Mouse (Mus musculus): Measurements from ENCODE around the gene Oscar. TPM values are rescaled to one million over a fixed set of nuclear protein-coding genes. Genes with fewer than 3 reads are reported as not detected.
A peak's percentile ranks its signal among the peaks of the same experiment; 100 is the strongest.

Oscar gene
- polyA plus RNA-seq (2014; fragmentation: Nextera tagmentation; extraction: Ambion mirVana) = 0.41 TPM in 1 of 2 replicates, not detected in the other

- Histone ChIP-seq H3K27me3 (ENCODE audit: control insufficient read depth, insufficient read depth, low read length) (no peaks in the 10 kb centered on the region), H3K4me1 (ENCODE audit: control insufficient read depth, insufficient read depth, low read length) (no peaks in the 10 kb centered on the region), H3K27ac (ENCODE audit: low read length) (no peak within 1 kb of the TSS), H3K9ac (replicated peaks; ENCODE audit: low read depth, low read length) (no peak within 1 kb of the TSS), H3K4me2 (replicated peaks; ENCODE audit: low read depth, low read length) (no peak within 1 kb of the TSS), H3K36me3 (ENCODE audit: control insufficient read depth, insufficient read depth, low read length) (peaks cover 11% of the 10 kb centered on the region; the same call in 1 of the 2 replicates), H3K9me3 (ENCODE audit: control insufficient read depth, low read depth, low read length) (no peaks in the 10 kb centered on the region), H3K4me3 (ENCODE audit: low read depth, low read length) (peak within 1 kb of the TSS; percentile 62; the same call in 1 of the 2 replicates)
- no peak for ATAC-seq (ENCODE audit: insufficient number of reproducible peaks, insufficient read depth, low FRiP score, low read depth)
- 82% methylated on average over 4 of the region's 4 CpGs for WGBS
These were observed at the start of gene Oscar for GRCm38 (mm10) chr7:3616057-3616388. TSS of gene Oscar (minus strand) at chr7:3616157.

- Histone ChIP-seq H3K27ac (ENCODE audit: low read length) (peak within 1 kb of the TSS; percentile 88), H3K4me3 (ENCODE audit: low read depth, low read length) (peak within 1 kb of the TSS; percentile 59), H3K4me2 (replicated peaks; ENCODE audit: low read depth, low read length) (peak within 1 kb of the TSS; percentile 49), H3K27me3 (ENCODE audit: control insufficient read depth, insufficient read depth, low read length) (no peaks in the 10 kb centered on the region), H3K9ac (replicated peaks; ENCODE audit: low read depth, low read length) (peak within 1 kb of the TSS; percentile 59), H3K4me1 (ENCODE audit: control insufficient read depth, insufficient read depth, low read length) (0 out of 2 replicates have a peak, but pooled peaks cover 10% of the 10 kb centered on the region), H3K9me3 (ENCODE audit: control insufficient read depth, low read depth, low read length) (no peaks in the 10 kb centered on the region), H3K36me3 (ENCODE audit: control insufficient read depth, insufficient read depth, low read length) (peaks cover 19% of the 10 kb centered on the region)
- peak; percentile 99 for ATAC-seq (ENCODE audit: insufficient number of reproducible peaks, insufficient read depth, low FRiP score, low read depth)
- WGBS = 4% methylated on average over 45 of the region's 45 CpGs
These were observed 49.5 kb upstream of the Oscar start, which contains the start of gene Leng1 for GRCm38 (mm10) chr7:3665215-3666114. TSS of gene Leng1 (minus strand) at chr7:3665840.

- peak overlapping the region; percentile 59 for H3K9ac ChIP-seq (replicated peaks; ENCODE audit: low read depth, low read length)
- H3K27ac ChIP-seq (ENCODE audit: low read length) = peak overlapping the region; percentile 88
- ATAC-seq (ENCODE audit: insufficient number of reproducible peaks, insufficient read depth, low FRiP score, low read depth) = no peak
These were observed 48.7 kb upstream of the Oscar start for GRCm38 (mm10) chr7:3664524-3665214.

GRCm38 (mm10) chr7:3658578-3658977 lies 42.6 kb upstream of the Oscar start:
- Histone ChIP-seq H3K9ac (replicated peaks; ENCODE audit: low read depth, low read length) (no peak overlapping the region), H3K9me3 (ENCODE audit: control insufficient read depth, low read depth, low read length) (no peaks in the 10 kb centered on the region), H3K4me2 (replicated peaks; ENCODE audit: low read depth, low read length) (no peak overlapping the region), H3K4me3 (ENCODE audit: low read depth, low read length) (no peak overlapping the region), H3K36me3 (ENCODE audit: control insufficient read depth, insufficient read depth, low read length) (peaks cover 86% of the 10 kb centered on the region), H3K27ac (ENCODE audit: low read length) (no peak overlapping the region), H3K27me3 (ENCODE audit: control insufficient read depth, insufficient read depth, low read length) (no peaks in the 10 kb centered on the region), H3K4me1 (ENCODE audit: control insufficient read depth, insufficient read depth, low read length) (0 out of 2 replicates have a peak, but pooled peaks cover 2% of the 10 kb centered on the region)
- WGBS = 92% methylated on average over 14 of the region's 14 CpGs
- ATAC-seq (ENCODE audit: insufficient number of reproducible peaks, insufficient read depth, low FRiP score, low read depth) = no peak

More at GRCm38 (mm10) chr7:3664524-3665214, 48.7 kb upstream of the Oscar start:
- H3K4me2 ChIP-seq (replicated peaks; ENCODE audit: low read depth, low read length) = peak overlapping the region; percentile 49
- no peaks in the 10 kb centered on the region for H3K27me3 ChIP-seq (ENCODE audit: control insufficient read depth, insufficient read depth, low read length)
- no peaks in the 10 kb centered on the region for H3K9me3 ChIP-seq (ENCODE audit: control insufficient read depth, low read depth, low read length)
- WGBS = 34% methylated on average over 15 of the region's 15 CpGs
- H3K4me3 ChIP-seq (ENCODE audit: low read depth, low read length) = peak overlapping the region; percentile 59
- 0 out of 2 replicates have a peak, but pooled peaks cover 10% of the 10 kb centered on the region for H3K4me1 ChIP-seq (ENCODE audit: control insufficient read depth, insufficient read depth, low read length)
- peaks cover 27% of the 10 kb centered on the region for H3K36me3 ChIP-seq (ENCODE audit: control insufficient read depth, insufficient read depth, low read length)

GRCm38 (mm10) chr7:3656966-3657365 lies 41.0 kb upstream of the Oscar start:
- H3K9me3 ChIP-seq (ENCODE audit: control insufficient read depth, low read depth, low read length) = no peaks in the 10 kb centered on the region
- no peak overlapping the region for H3K27ac ChIP-seq (ENCODE audit: low read length)
- no peak overlapping the region for H3K4me2 ChIP-seq (replicated peaks; ENCODE audit: low read depth, low read length)
- no peaks in the 10 kb centered on the region for H3K27me3 ChIP-seq (ENCODE audit: control insufficient read depth, insufficient read depth, low read length)
- ATAC-seq (ENCODE audit: insufficient number of reproducible peaks, insufficient read depth, low FRiP score, low read depth) = no peak
- no peak overlapping the region for H3K9ac ChIP-seq (replicated peaks; ENCODE audit: low read depth, low read length)
- no peaks in the 10 kb centered on the region for H3K4me1 ChIP-seq (ENCODE audit: control insufficient read depth, insufficient read depth, low read length)
- H3K4me3 ChIP-seq (ENCODE audit: low read depth, low read length) = no peak overlapping the region
- WGBS = 83% methylated on average over 4 of the region's 4 CpGs
- H3K36me3 ChIP-seq (ENCODE audit: control insufficient read depth, insufficient read depth, low read length) = peaks cover 91% of the 10 kb centered on the region

GRCm38 (mm10) chr7:3646641-3647040 lies 30.7 kb upstream of the Oscar start:
- Histone ChIP-seq H3K9ac (replicated peaks; ENCODE audit: low read depth, low read length) (peak overlapping the region; percentile 97), H3K4me2 (replicated peaks; ENCODE audit: low read depth, low read length) (peak overlapping the region; percentile 91), H3K9me3 (ENCODE audit: control insufficient read depth, low read depth, low read length) (no peaks in the 10 kb centered on the region), H3K4me1 (ENCODE audit: control insufficient read depth, insufficient read depth, low read length) (peaks cover 27% of the 10 kb centered on the region), H3K27ac (ENCODE audit: low read length) (no peak overlapping the region), H3K36me3 (ENCODE audit: control insufficient read depth, insufficient read depth, low read length) (peaks cover 21% of the 10 kb centered on the region), H3K4me3 (ENCODE audit: low read depth, low read length) (peak overlapping the region; percentile 91), H3K27me3 (ENCODE audit: control insufficient read depth, insufficient read depth, low read length) (no peaks in the 10 kb centered on the region)
- ATAC-seq (ENCODE audit: insufficient number of reproducible peaks, insufficient read depth, low FRiP score, low read depth) = no peak
- WGBS = 55% methylated on average over 4 of the region's 4 CpGs

- Histone ChIP-seq H3K9ac (replicated peaks; ENCODE audit: low read depth, low read length) (peak overlapping the region; percentile 97), H3K36me3 (ENCODE audit: control insufficient read depth, insufficient read depth, low read length) (peaks cover 17% of the 10 kb centered on the region; the same call in 1 of the 2 replicates), H3K9me3 (ENCODE audit: control insufficient read depth, low read depth, low read length) (no peaks in the 10 kb centered on the region), H3K27me3 (ENCODE audit: control insufficient read depth, insufficient read depth, low read length) (no peaks in the 10 kb centered on the region), H3K4me1 (ENCODE audit: control insufficient read depth, insufficient read depth, low read length) (peaks cover 27% of the 10 kb centered on the region), H3K4me3 (ENCODE audit: low read depth, low read length) (peak overlapping the region; percentile 91), H3K4me2 (replicated peaks; ENCODE audit: low read depth, low read length) (peak overlapping the region; percentile 91), H3K27ac (ENCODE audit: low read length) (no peak overlapping the region; the same call in 1 of the 2 replicates)
- 5% methylated on average over 9 of the region's 9 CpGs for WGBS
- no peak for ATAC-seq (ENCODE audit: insufficient number of reproducible peaks, insufficient read depth, low FRiP score, low read depth)
These were observed 30.2 kb upstream of the Oscar start for GRCm38 (mm10) chr7:3646188-3646587.

GRCm38 (mm10) chr7:3645488-3646025 lies 29.6 kb upstream of the Oscar start:
- Histone ChIP-seq H3K36me3 (ENCODE audit: control insufficient read depth, insufficient read depth, low read length) (peaks cover 16% of the 10 kb centered on the region), H3K27me3 (ENCODE audit: control insufficient read depth, insufficient read depth, low read length) (no peaks in the 10 kb centered on the region), H3K4me3 (ENCODE audit: low read depth, low read length) (peak overlapping the region; percentile 91), H3K9ac (replicated peaks; ENCODE audit: low read depth, low read length) (peak overlapping the region; percentile 97), H3K27ac (ENCODE audit: low read length) (peak overlapping the region; percentile 98), H3K4me1 (ENCODE audit: control insufficient read depth, insufficient read depth, low read length) (peaks cover 27% of the 10 kb centered on the region), H3K9me3 (ENCODE audit: control insufficient read depth, low read depth, low read length) (no peaks in the 10 kb centered on the region), H3K4me2 (replicated peaks; ENCODE audit: low read depth, low read length) (peak overlapping the region; percentile 91)
- WGBS = under 1% methylated on average over 52 of the region's 58 CpGs
- no peak for ATAC-seq (ENCODE audit: insufficient number of reproducible peaks, insufficient read depth, low FRiP score, low read depth)
